Mouse (Mus musculus) ES-E14 (cell line): Measurements from ENCODE around the gene Celsr1. TPM values are rescaled to one million over a fixed set of nuclear protein-coding genes. Genes with fewer than 3 reads are reported as not detected.

Experiments
- DNase-seq: peaks from one replicate; pipeline ENCODE4 v3.0.0-alpha.2; 2013; ENCODE audit warnings: low read depth, low spot score
- H3K27ac ChIP-seq: 2 replicates; pipeline ENCODE4 v1.5.1; 2012; ENCODE audit warnings: low read depth, mild to moderate bottlenecking, low read length, moderate library complexity, mixed read lengths; ENCODE audit not compliant: poor library complexity, insufficient read depth, severe bottlenecking
- H3K36me3 ChIP-seq: 2 replicates; pipeline ENCODE4 v1.6.1; 2012; ENCODE audit warnings: mild to moderate bottlenecking, low read length, moderate library complexity, mixed read lengths; ENCODE audit not compliant: control insufficient read depth, poor library complexity, insufficient read depth, severe bottlenecking
- H3K4me1 ChIP-seq, 2 experiments: fragments of 150-350 bp in 1 of 2; sonication (generic) in 1 of 2; 2 replicates each; pipeline ENCODE4 v1.6.1; 2012; ENCODE audit warnings: low read length in 2 of 2, mild to moderate bottlenecking in 1 of 2, mixed read lengths in 1 of 2; ENCODE audit not compliant: control insufficient read depth in 2 of 2, insufficient read depth in 2 of 2, poor library complexity in 1 of 2
- H3K4me3 ChIP-seq, 2 experiments: fragments of 150-350 bp in 1 of 2; sonication (generic) in 1 of 2; 2 replicates each; pipeline ENCODE4 v1.5.1; 2012; ENCODE audit warnings: low read length in 2 of 2, low read depth in 1 of 2, mild to moderate bottlenecking in 1 of 2, mixed read lengths in 1 of 2; ENCODE audit not compliant: insufficient read depth in 1 of 2, poor library complexity in 1 of 2, severe bottlenecking in 1 of 2
- H3K9ac ChIP-seq: 2 replicates; pipeline ENCODE4 v1.6.1; 2012; ENCODE audit warnings: low read depth, mild to moderate bottlenecking, low read length, mixed read lengths; ENCODE audit not compliant: poor library complexity, insufficient read depth, severe bottlenecking
- H3K9me3 ChIP-seq: fragments of 150-350 bp; sonication (generic); 2 replicates; pipeline ENCODE4 v1.6.1; 2012; ENCODE audit warnings: low read depth, mild to moderate bottlenecking, low read length; ENCODE audit not compliant: control insufficient read depth, insufficient read depth
- CHD2 ChIP-seq: IDR thresholded peaks from 2 replicates; pipeline ENCODE4 v1.6.1; 2014; ENCODE audit warnings: mild to moderate bottlenecking, low read depth, low read length, inconsistent platforms
- HCFC1 ChIP-seq: IDR thresholded peaks from 2 replicates; pipeline ENCODE4 v1.6.1; 2012; ENCODE audit warnings: low read length, inconsistent platforms, borderline replicate concordance; ENCODE audit not compliant: insufficient read depth
- MAFK ChIP-seq: IDR thresholded peaks from 2 replicates; pipeline ENCODE4 v1.6.1; 2014; ENCODE audit warnings: mild to moderate bottlenecking, low read depth, low read length, inconsistent platforms; ENCODE audit not compliant: insufficient read depth
- ZC3H11A ChIP-seq: IDR thresholded peaks from 2 replicates; pipeline ENCODE4 v1.6.1; 2012; ENCODE audit warnings: low read depth, mild to moderate bottlenecking, inconsistent platforms, low read length, borderline replicate concordance
- ZNF384 ChIP-seq: IDR thresholded peaks from 2 replicates; pipeline ENCODE4 v1.6.1; 2012; ENCODE audit warnings: low read depth, low read length, inconsistent platforms
- in situ Hi-C, 2 experiments: fragments of 600-800 bp; cut with MboI; formaldehyde crosslinking; loops; one replicate each; pipeline ENCODE4 v1.15.1; 2025; ENCODE audit warnings: low sequenced_read_pairs in 2 of 2, inconsistent platforms in 1 of 2; ENCODE audit not compliant: unreplicated experiment in 2 of 2
- total RNA-seq: library from RNA; depleted of rRNA; stranded (reverse); fragments of 300-350 nt; gene quantifications from 2 replicates; pipeline ENCODE4 v1.2.3, GENCODE M21; 2012

Celsr1 gene
- total RNA-seq, 1 experiment = 12.6 TPM

DNA sequence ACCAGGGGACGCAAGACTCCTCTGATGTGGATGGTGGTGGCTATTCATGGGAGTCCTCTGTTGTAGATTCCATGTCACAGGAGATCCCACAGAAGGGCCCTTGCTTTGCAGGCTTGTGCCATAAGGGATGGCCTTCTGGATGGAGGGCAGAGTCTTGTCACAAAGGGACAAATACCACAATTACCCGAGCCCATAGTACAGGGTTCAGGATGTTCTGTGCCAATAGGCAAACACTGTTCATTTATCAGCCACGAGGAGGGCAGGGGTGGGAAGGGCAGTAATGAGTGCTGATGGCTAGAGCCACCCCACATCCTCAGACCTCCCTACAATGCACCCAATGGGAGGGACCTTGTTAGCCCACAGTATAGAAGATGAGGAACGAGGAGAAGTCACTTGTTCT lies 71.9 kb downstream of the Celsr1 start:
- DNase-seq = no peak
- H3K27ac ChIP-seq = no peak overlapping the region
- in situ Hi-C loops = no loop called here
- TF ChIP-seq ZC3H11A = no peak
- TF ChIP-seq CHD2 = no peak
- no peak for TF ChIP-seq MAFK
- no peak for TF ChIP-seq HCFC1
- TF ChIP-seq ZNF384 = no peak
- H3K4me3 ChIP-seq = no peak overlapping the region
- H3K4me1 ChIP-seq = no peaks in the 10 kb centered on the region
- no peak overlapping the region for H3K9ac ChIP-seq
- H3K36me3 ChIP-seq = peaks cover 4% of the 10 kb centered on the region; the same call in 1 of the 2 replicates
- no peaks in the 10 kb centered on the region for H3K9me3 ChIP-seq

DNA sequence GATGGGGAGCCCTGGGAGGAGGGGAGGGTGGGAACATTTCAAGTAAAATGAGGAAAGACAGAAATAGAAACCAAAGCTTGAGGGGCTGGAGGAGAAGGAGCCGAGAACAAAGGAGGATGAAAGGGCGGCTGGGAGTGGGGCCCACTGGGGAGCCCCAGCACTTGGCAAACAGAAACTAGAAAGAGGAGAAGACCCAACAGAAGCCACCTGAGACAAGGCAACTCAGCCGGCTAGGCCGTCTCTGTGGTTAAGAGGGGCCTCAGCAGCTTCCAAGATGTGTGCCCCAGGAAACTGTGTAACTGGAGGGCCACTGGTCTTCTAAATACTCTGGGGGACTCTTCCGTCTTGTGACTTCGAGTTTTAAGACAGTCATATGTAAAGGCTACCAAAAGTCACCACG lies 72.4 kb downstream of the Celsr1 start:
- in situ Hi-C loops = no loop called here
- Histone ChIP-seq H3K4me1 (no peaks in the 10 kb centered on the region), H3K4me3 (no peak overlapping the region), H3K36me3 (peaks cover 4% of the 10 kb centered on the region; the same call in 1 of the 2 replicates), H3K9me3 (no peaks in the 10 kb centered on the region), H3K27ac (no peak overlapping the region), H3K9ac (no peak overlapping the region)
- DNase-seq = no peak
- TF ChIP-seq MAFK (no peak), ZC3H11A (no peak), CHD2 (no peak), ZNF384 (no peak), HCFC1 (no peak)

DNA sequence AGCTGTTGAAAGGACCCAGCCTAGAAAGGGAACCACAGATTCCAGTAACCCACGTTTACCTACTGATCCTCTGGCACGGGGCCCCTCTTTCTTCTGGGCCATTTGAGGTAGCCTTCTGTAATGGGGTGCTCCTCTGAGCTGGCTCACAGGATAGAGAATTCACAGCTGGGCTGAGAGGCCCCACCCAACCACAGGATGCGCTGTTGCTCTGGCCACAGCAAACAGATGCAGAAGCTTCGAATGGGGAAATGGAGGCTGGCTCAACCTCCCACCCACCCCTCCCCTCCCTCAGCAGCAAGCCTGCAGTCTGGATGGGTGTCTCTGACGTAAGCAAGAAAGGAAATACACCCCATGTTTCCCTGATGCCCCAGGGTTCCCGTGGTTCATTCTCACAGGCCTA lies 77.4 kb downstream of the Celsr1 start:
- in situ Hi-C loops = no loop called here
- no peak for DNase-seq
- no peak overlapping the region for H3K4me3 ChIP-seq
- H3K4me1 ChIP-seq = no peaks in the 10 kb centered on the region
- H3K27ac ChIP-seq = no peak overlapping the region
- no peak overlapping the region for H3K9ac ChIP-seq
- TF ChIP-seq HCFC1 = no peak
- no peak for TF ChIP-seq ZC3H11A
- TF ChIP-seq CHD2 = no peak
- no peak for TF ChIP-seq MAFK
- TF ChIP-seq ZNF384 = no peak
- H3K36me3 ChIP-seq = peaks cover 4% of the 10 kb centered on the region; the same call in 1 of the 2 replicates
- H3K9me3 ChIP-seq = no peaks in the 10 kb centered on the region

DNA sequence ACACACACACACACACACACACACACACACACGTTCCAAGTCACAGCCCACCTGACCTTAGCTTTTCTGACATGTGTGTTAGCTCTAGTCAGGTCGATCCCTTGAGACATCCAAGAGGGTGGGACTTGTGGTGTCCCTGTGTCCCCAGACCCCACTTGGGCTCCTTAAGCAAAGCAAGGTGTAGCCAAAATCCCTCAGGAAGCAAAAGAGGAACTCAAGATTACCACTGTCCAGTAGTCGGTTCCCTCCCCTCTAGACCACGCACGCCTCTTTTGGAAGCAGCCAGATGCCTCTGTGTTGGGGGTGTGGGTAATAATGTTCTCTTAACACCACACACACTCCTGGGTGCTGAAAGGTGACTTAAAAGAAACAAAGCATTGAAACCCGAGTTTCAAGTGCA lies 80.1 kb downstream of the Celsr1 start:
- TF ChIP-seq HCFC1 (no peak), MAFK (no peak), ZNF384 (no peak), CHD2 (no peak), ZC3H11A (no peak)
- H3K27ac ChIP-seq = no peak overlapping the region
- H3K4me3 ChIP-seq = no peak overlapping the region
- no peaks in the 10 kb centered on the region for H3K36me3 ChIP-seq
- in situ Hi-C loops = no loop called here
- no peaks in the 10 kb centered on the region for H3K9me3 ChIP-seq
- no peak for DNase-seq
- H3K9ac ChIP-seq = no peak overlapping the region
- H3K4me1 ChIP-seq = peaks cover 2 to 14% of the 10 kb centered on the region in 2 experiments; a peak in 2 of 4 replicates
